Mouse (Mus musculus) embryo, embryonic 10 days (tissue): ENCODE measurements around the gene Rfc2.

ENCODE experiments used
- DNase-seq: peaks from one replicate; pipeline ENCODE4 v3.0.0-alpha.2; 2015; ENCODE audit warnings: low spot score

Gene Rfc2

GRCm38 (mm10) chr5:134565696-134566095 is 15.5 kb upstream of the Rfc2 start:
- DNase-seq = no peak

GRCm38 (mm10) chr5:134567445-134567844 is 13.7 kb upstream of the Rfc2 start:
- no peak for DNase-seq

GRCm38 (mm10) chr5:134568030-134568429 is 13.1 kb upstream of the Rfc2 start:
- DNase-seq = peak; percentile 10

- DNase-seq = peak; percentile 23
These were observed 12.1 kb upstream of the Rfc2 start for GRCm38 (mm10) chr5:134568964-134569491.

- peak; percentile 78 for DNase-seq
These were observed 9.2 kb upstream of the Rfc2 start for GRCm38 (mm10) chr5:134571730-134572507.

- DNase-seq = no peak
These were observed 8.5 kb upstream of the Rfc2 start for GRCm38 (mm10) chr5:134572508-134573214.

- no peak for DNase-seq
These were observed 5.3 kb upstream of the Rfc2 start for GRCm38 (mm10) chr5:134575833-134576232.

GRCm38 (mm10) chr5:134576517-134577220 is 4.5 kb upstream of the Rfc2 start:
- no peak for DNase-seq

GRCm38 (mm10) chr5:134577534-134577933 is 3.6 kb upstream of the Rfc2 start:
- DNase-seq = no peak

- DNase-seq = no peak
These were observed 2.0 kb upstream of the Rfc2 start for GRCm38 (mm10) chr5:134579135-134579534.

- DNase-seq = peak; percentile 98
These were observed 1.2 kb downstream of the Rfc2 start for GRCm38 (mm10) chr5:134582221-134582907.

GRCm38 (mm10) chr5:134583006-134583883 is 2.1 kb downstream of the Rfc2 start:
- no peak for DNase-seq

GRCm38 (mm10) chr5:134583884-134584213 is 2.7 kb downstream of the Rfc2 start:
- no peak for DNase-seq

- no peak for DNase-seq
These were observed 3.6 kb downstream of the Rfc2 start for GRCm38 (mm10) chr5:134584798-134585197.

GRCm38 (mm10) chr5:134589900-134590299 is 8.7 kb downstream of the Rfc2 start:
- DNase-seq = no peak

GRCm38 (mm10) chr5:134592026-134592581 is 10.9 kb downstream of the Rfc2 start:
- DNase-seq = no peak

GRCm38 (mm10) chr5:134593093-134593492 is 11.9 kb downstream of the Rfc2 start:
- DNase-seq = no peak

GRCm38 (mm10) chr5:134597711-134598110 is 16.5 kb downstream of the Rfc2 start:
- no peak for DNase-seq

- no peak for DNase-seq
These were observed 23.2 kb downstream of the Rfc2 start for GRCm38 (mm10) chr5:134604376-134604775.

- DNase-seq = no peak
These were observed 25.1 kb downstream of the Rfc2 start for GRCm38 (mm10) chr5:134606314-134606713.

GRCm38 (mm10) chr5:134607121-134607520 is 26.0 kb downstream of the Rfc2 start:
- DNase-seq = no peak
